Mouse (Mus musculus): ENCODE data around the gene Calhm1.
"Not testable (repeated sequence)": the region's sequence is repeated elsewhere in the genome, so short reads cannot be mapped to it uniquely, and the experiment has no call there.

Gene Calhm1

DNA sequence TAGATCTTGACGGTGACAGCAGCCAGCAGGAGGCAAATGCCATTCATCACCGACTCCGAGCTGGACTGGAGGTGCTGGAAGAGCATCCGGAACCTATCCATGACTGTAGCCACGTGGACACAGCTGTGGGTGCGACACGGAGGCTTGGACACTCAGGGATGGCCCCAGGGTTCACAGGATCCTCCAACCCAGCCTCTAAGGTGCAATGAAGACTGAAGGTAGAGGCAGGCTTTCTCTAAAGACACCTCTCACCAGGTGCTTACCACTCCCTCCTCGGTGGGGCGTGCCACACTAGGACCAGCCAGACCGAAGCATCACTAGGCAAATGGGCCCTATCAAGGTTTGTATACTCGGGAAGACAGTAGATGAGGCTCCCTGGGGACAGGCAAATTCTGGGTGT lies 13.6 kb upstream of the Calhm1 start, which contains the start of gene Calhm3:
Gene Calhm3, minus strand, starts transcription at position 101 of the 400 bp plus-strand sequence.
- intact Hi-C loops (cut with DNase I), result no loop called here

DNA sequence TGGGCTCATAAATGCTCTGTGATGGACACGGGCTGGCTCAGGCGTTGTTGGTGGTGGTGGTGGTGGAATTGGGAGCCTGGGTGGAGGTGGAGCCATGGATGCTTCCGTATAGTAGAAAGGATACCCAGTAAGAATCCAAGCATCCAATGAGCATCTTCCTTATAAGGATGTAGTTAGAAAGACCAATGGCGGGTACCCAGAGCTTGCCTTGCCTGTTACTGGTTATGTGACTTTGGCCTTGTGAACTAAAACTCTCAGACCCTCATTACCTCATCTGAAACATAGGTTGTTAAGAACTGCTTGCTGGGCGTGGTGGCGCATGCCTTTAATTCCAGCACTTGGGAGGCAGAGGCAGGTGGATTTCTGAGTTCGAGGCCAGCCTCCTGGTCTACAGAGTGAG lies 9.7 kb upstream of the Calhm1 start:
- intact Hi-C loops (cut with DNase I), result no loop called here

GRCm38 (mm10) chr19:47152062-47152369 lies 8.0 kb upstream of the Calhm1 start:
- intact Hi-C loops (cut with DNase I), result no loop called here

GRCm38 (mm10) chr19:47151332-47152061 lies 7.4 kb upstream of the Calhm1 start:
- intact Hi-C loops (cut with DNase I), result no loop called here

GRCm38 (mm10) chr19:47149854-47150253 lies 5.8 kb upstream of the Calhm1 start:
- intact Hi-C loops (cut with DNase I), result no loop called here

DNA sequence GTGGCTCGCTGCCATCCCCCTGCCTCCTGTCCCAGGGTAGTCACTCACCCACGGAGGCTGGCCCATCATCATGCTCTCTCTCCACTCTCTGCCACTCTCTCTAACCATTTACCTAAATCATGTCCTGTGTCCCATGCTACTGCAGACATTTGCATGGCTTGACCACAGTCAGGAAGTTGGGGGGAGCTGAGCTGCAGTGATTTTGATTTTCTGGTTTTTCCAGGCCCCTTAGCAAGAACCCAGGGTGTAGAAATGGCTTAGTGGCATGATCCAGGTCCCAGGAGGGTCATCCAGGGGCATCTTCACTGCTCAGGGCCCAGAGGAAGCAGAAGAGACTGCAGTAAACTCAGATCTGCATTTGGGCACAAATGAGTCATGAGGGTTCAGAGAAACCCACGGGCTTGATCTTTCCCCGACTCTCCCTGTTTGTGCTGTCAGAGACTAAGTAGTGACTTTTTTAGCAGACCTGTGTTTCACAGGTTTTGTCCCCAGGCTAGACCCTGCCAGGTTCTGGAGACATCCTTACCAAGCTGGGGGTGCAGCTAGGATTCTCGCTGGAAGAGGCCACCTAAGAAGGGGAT lies 4.3 kb upstream of the Calhm1 start:
- intact Hi-C loops (cut with DNase I), result no loop called here

DNA sequence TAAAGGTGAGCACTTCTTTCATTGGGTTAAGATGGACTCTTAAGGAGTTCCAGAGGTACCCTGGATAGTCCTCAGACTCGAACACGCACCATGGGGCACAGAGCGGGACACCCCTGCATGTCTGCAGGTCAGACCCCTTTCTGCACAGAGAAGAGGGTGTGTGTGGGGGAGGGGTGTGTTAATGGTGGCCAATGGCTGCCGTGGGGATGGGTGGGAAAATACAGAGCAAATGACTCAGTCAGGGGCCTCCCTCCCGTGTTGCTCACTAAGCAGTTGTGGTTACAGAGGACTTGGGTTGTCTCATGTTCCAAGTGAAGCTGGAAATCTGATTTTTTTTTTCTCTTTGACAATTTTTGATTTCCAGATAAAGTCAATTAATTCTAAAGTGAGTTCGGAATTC lies 1.6 kb downstream of the Calhm1 start:
- intact Hi-C loops (cut with DNase I), result no loop called here

DNA sequence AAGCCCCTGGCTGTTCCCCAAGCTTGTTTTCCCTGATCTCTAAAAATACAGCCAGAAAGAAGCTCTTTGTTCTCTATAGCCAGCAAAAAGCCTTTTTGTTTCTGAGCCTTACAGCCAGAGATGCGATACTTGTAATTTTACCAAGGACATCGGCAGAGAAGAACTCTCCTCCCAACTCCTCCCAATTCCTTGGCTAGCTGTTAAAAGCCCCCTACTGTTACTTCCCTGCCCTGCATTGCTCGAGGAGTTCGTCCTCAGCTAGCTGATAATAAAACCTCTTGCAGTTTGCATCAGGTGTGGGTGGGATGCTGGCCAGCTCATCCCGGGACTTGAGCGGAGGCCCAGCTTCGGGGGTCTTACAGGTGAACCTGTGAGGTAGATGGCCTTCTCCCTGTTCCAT lies 4.4 kb downstream of the Calhm1 start:
- intact Hi-C loops (cut with DNase I), result not testable (repeated sequence)

- intact Hi-C loops (cut with DNase I), result no loop called here
Measured at GRCm38 (mm10) chr19:47137771-47138421, 6.2 kb downstream of the Calhm1 start, which contains the start of gene Calhm2. TSS of gene Calhm2 (minus strand) at chr19:47138294.

GRCm38 (mm10) chr19:47137051-47137581 lies 6.9 kb downstream of the Calhm1 start:
- intact Hi-C loops (cut with DNase I), result no loop called here

- intact Hi-C loops (cut with DNase I), result no loop called here
Measured at GRCm38 (mm10) chr19:47136170-47136569, 7.9 kb downstream of the Calhm1 start.

GRCm38 (mm10) chr19:47135568-47135967 lies 8.5 kb downstream of the Calhm1 start:
- intact Hi-C loops (cut with DNase I), result no loop called here

DNA sequence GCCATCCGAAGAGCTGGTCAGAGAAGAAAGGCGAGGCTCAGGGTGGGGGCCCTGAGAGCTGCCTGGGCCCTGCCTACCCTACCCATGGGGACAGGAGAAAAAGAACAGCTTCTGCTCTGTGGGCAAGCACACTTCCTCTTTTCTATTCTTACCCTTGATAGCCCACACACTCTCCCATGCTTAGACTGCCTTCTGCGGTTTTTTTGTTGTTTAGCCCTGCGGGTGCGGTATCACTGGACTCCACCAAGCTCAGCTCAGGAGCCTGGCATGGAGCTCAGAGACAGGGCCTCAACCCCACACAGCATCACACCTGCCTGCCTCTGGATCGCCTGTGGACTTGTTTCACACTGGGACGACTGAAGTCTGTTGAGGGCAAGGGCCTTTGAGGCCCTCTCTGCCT lies 10.9 kb downstream of the Calhm1 start:
- intact Hi-C loops (cut with DNase I), result no loop called here

DNA sequence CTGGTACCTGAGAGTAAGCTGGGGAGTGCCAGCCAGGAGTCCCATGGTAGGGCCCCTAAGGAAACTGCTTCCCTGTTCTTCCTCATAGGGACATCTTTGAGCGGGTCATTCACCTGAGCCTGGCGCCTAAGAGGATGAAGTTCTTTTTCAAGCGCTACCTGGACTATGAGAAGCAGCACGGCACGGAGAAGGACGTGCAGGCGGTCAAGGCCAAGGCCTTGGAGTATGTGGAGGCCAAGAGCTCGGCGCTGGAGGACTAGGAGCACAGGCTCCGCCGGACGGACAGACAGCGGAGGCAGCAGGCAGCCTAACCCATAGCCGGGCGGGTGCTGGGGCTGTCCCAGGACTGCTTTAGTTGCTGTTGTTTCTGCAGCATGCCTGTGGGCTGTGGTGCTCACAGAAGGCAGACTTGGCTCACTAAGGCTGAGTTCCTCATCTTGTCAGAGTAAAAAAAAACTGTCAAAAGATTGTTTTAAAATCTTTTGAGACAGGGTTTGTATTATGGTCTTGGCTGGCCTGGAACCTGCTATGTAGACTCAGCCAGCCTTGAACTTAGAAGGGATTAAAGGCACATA lies 13.4 kb downstream of the Calhm1 start:
- intact Hi-C loops (cut with DNase I), result no loop called here

GRCm38 (mm10) chr19:47128835-47129234 lies 15.2 kb downstream of the Calhm1 start:
- intact Hi-C loops (cut with DNase I), result no loop called here

- intact Hi-C loops (cut with DNase I), result no loop called here
Measured at GRCm38 (mm10) chr19:47128164-47128563, 15.9 kb downstream of the Calhm1 start.

GRCm38 (mm10) chr19:47122802-47123201 lies 21.3 kb downstream of the Calhm1 start:
- intact Hi-C loops (cut with DNase I), result no loop called here

GRCm38 (mm10) chr19:47121054-47121453 lies 23.0 kb downstream of the Calhm1 start:
- intact Hi-C loops (cut with DNase I), result no loop called here

DNA sequence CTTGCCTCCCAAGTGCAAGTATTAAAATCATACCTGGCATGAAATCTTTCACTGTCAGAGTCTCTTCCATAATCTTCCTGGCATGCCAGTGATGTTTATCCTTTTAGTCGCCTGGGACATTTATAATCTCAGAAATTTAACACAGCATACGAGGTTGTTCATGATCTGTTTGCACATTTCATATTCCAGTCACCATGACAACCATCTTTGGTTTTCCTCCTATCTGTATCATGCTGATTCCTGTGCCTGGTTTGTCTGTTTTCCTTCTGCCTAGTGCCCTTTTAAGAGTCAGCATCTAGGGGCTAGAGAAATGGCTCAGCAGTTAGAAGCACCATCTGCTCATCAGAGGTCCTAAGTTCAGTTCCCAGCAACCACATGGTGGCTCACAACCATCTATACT lies 25.4 kb downstream of the Calhm1 start:
- intact Hi-C loops (cut with DNase I), result loop anchor here (5.0 kb wide), 1 partner anchor 129 kb away; no protein-coding TSS in a partner anchor

DNA sequence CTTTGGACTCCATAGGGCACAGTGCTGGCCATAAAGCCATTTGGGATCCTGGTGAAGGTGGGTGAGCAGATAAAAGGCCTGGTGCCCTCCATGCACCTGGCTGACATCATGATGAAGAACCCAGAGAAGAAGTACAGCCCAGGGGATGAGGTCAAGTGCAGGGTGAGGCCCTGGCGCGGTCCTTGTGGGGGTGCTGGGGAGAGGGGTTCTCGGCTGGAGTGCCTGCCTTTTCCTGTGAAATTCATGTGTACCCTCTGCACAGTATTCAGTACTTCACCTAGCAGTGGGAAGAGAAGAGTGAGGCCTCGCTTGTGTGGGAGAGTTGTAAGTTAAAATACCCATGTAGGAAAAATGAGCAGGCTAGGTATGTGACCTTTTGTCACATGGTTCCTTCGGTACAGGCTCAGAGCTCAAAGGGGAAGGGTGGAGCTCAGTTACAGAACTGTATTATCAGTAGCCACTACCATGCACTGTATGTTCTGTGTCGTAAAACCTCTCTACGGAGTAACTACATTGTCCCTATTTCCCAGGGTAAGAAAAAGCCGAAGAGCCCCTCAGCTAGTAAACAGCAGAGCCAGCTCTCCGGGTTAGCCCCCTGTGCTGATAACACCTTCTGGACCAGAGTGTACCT lies 39.3 kb downstream of the Calhm1 start:
- intact Hi-C loops (cut with DNase I), result no loop called here

DNA sequence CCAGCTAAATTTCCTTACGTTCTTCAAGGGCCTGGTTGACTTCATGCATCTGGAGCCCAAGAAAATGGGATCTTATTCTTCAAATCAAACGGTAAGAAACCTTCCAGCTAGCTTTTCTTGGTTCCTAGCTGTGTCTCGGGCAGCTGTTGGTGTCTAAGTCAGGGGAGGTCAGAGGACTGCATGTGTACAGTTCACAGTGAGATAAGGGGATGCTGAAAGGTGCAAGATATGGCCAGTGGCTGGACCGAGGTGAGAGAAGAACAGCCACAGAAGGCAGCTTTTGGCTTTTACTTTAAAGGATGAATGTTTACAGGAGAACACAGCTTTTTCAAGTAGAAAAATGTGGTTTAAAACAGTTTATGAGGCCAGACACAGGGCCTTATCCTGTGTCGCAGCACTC lies 43.0 kb downstream of the Calhm1 start:
- intact Hi-C loops (cut with DNase I), result no loop called here
